Mouse (Mus musculus): ENCODE data around the gene Ddc.

The Ddc gene

DNA sequence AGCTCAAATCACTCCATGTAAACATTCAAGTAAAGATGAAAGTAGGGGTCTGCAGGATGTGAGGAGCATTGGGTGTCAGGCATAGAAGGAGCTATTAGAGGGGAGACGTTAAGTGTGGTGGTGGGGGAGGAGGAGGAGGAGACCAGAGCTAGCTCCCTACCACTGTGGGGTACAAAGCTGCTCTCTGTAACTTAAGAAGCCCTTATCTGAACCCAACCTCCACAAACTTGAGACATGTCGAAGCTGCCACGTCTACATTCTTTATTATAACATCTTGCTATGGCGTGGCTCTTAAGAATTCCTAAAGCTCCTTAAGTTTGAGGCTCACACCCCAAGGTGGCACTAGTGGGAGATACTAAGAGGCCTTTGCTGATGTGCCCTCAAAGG lies 20.1 kb downstream of the Ddc start:
- no peak for DNase-seq (ENCODE audit: low read depth)

DNA sequence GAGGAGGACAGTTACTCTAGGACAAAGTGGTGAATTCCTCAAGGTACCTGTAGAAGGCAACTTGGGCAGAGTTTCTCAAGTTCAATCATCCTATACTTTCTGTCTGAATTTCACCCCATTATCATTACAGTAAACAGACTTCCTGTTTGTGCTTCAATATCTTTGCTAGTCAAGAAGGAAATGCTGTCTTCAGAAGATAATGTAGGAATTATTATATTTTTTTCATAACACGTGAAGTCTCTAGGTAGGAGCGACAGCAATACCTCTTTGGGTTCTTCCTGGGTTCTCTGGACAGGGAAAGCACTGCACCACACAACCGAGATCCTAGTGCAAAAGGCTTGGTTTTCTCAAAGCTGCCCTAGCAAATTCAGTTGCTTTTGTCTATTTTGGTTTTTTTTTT lies 21.6 kb downstream of the Ddc start:
- no peak for DNase-seq (ENCODE audit: low read depth)

DNA sequence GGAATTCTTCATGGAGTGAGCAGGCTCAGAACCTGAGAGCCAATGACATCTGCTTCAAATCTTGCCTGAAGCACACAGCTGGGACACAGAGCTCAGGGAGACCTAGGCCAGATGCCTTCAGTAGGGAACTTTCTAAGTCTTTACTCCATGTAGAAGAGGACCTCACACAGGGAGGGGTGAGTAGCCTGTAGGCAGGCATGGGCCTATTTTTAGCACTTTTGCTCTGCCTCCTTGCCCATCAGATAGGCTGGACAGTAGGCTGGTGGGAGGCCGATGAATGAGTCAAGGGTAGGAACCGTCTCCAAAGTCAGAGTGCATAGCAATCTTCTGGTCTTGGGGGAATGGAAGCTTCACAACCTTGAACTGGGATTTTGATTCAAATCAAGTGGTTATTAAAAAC lies 22.7 kb downstream of the Ddc start:
- DNase-seq (ENCODE audit: low read depth) = peak; percentile 73

DNA sequence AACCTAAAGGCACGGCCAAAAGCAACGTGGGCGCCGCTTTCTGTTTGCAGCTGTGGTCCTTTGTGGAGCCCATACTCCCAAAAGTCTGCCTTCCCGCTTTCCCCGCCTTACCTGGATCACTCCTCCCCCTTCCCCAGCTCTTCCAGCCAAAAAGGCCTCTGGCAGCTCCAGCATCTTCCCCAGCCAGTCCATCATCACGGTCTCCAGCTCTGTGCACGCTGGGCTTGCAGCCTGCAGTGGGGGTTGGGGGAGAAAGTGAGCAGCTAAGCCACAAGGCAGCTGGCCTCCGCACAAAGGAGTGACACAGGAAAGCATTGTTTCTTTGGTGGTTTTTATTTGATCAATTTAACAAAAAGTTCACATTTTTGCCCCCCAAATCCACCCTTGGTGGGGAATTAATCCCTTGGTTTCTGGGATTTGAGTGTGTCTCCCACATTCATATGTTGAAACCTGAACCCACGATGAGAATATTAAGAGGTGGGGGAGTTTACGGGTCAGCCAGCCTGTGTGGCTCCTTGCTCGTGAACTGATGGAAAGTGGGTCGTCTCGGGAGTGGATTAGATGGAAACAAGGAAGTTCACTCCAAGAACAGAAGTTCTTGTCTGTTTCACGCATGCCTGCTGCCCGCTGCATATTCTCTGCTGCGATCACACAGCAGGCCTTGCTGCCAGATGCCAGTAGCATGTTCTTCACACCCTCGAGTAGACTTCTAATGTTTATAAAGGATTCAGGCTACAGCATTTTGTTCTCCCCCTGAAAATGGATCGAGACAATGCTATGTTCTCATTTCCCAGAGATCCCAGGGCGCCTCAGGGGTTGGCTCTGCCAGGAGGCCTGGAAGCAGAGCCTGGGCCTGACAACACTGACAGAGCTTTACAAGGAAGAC lies 24.7 kb downstream of the Ddc start:
- DNase-seq (ENCODE audit: low read depth) = no peak

DNA sequence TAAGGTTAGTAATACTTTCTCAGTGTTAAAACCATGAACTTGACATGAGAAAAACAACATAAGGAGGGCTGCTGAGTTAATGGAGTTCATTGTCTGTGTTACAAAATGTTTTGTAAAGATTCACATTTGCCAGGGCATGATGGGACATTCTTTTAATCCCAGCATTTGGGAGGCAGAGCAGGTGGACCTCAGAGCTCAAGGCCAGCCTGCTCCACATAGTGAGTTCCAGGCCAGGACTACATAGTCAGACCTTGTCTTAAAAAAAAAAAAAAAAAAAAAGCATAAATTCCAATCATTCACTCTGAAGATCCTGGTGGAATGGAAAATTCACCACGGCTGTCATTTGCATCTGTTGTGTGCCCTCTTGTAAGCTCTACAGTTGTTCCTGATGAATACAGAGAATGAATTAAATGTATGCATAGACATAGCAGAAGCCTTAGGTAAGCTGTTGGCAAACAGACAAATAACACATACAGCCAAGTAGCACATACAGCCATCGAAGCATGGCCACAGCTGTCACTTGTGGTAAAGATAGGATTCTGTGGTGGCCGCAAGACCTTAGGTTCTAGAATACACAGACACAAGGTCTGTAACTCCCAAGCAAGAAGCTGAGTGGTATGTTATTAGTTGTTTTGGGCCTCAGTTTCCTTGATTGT lies 25.7 kb downstream of the Ddc start:
- no peak for DNase-seq (ENCODE audit: low read depth)

DNA sequence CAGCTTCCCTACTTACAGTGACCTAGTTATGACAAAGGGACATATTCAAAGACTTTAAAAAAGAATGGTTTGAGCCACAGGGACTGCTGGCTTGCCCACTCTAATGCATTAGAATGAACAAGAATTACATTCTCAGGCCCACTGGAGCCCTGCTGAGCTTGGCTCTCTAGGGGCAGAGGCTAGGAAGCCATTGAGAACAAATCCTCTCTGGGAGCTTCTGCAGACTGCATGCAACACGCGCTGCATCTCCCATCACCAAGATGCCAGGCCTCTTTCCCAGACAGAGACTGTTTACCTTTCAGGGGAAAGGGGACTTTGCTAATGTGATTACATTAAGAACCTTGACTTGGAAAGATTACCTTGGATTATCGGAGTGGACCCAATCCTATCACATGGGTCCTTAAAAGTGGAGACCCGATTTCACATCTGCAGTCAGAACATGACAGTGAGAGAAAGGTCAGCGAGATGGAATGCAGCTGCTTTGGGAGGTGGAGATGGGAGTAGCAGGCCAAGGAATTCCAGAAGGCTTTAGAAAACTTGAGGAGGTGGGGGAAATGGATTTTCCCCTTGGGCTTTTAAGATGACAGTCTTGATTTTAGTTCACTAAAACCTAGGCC lies 26.6 kb downstream of the Ddc start:
- DNase-seq (ENCODE audit: low read depth) = no peak

DNA sequence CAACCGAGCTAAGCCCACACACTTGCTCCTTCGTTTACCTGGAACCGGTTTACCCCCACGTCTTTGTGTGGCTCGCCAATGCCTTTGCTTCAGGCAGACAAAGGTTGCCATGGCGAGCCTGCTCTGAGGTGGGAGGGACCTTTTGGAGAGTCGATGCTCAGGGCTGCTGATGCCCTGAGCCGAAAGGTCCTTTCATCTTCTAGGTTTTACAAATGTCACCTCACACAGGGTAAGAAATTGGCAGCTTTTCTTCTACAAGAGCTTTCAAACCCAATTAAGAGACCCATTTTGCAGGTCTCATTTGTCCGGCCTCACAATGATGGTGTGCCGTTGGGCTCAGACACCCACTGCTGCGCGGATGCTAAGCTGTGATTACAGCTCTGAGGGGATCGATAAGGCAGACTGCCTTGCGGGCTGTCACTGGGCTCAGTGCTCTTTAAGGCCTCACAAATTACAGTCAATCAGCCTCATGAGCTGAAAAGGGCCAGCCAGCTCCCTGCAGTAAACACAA lies 29.9 kb downstream of the Ddc start:
- DNase-seq (ENCODE audit: low read depth) = no peak

DNA sequence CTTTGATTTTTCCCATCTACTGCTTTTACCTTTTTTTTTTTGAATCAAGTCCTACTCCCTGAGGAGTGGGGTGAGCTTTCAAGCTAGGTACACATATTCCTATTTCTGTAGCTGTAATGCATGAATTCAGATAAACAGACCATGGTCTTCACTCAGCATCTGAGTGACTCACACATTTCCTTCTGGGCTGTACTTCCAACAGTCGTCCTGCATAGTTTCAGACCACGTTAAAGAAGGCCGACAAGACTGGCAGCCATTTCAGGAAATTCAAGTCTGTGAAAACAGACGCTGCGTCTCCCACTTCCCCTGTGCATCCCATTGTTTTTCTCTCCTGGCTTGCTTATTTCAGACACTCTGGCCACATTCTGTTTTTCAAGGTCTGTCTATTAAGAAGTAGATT lies 31.2 kb downstream of the Ddc start:
- DNase-seq (ENCODE audit: low read depth) = peak; percentile 62

DNA sequence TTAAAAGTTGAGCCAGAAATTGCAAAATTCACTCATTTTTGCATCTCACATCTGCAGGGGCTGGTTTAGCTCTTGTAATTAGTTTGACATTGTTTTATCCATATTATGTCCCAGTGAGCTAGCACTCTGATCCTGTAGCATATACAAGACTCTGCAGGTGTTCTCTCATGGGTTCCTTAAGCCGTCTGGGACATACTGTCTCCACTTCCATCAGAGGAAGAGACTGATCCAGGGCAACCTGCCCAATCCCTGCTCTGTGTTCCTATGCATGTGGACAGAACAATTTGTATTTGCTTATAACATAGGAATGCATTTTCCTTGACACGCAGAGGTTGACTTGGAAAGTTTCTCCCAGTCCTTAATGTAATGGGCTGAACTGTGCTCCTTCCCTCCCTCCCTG lies 32.8 kb downstream of the Ddc start:
- DNase-seq (ENCODE audit: low read depth) = no peak

DNA sequence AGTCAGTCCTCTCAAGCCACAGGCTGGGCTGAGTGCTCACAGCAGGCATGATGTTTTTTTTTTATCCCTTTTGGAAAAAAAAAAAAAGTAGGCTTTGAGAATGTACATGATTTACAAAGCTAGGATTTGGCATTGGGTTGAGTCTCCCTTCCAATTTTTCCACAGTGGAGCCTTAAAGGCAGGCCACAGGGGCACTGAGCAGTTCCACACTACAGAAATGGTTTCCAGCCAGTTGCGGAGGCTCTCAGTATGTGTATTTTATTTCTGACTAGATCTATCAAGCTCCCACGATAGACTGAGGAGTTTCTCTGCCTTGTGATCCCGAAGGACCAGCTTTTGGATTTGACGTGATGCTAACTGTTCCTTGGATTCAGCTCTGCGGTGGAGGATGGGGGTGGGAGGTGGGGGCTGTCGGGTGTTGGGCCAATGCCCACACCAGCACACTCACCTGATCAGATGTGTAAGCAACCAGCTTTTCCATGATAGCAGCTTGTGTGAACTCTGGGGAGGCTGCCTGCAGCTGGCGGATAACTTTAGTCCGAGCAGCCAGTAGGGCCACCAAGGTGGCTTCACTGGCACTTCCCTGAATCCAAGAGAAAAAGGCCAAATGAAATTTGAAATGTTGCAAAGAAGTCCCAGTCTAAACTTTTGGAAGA lies 33.4 kb downstream of the Ddc start:
- DNase-seq (ENCODE audit: low read depth) = no peak

DNA sequence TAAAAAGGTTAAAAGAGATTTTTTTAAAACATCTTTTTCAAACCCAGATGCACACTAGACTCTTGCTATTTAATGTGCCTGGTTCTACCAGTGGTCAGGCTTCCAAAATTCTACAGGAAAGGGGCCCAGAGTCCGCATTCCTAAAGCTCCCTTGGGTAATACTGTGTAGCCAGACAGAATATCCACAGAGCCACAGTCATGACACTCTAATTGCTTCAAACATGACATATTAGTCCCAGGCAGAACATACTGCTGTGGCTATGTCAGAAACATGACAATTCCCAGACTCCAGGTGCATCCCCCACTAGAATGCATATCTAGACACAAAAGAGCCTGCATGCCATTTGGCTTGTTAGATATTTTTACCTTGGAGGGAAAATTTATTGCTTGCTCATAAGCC lies 35.4 kb downstream of the Ddc start:
- DNase-seq (ENCODE audit: low read depth) = no peak

DNA sequence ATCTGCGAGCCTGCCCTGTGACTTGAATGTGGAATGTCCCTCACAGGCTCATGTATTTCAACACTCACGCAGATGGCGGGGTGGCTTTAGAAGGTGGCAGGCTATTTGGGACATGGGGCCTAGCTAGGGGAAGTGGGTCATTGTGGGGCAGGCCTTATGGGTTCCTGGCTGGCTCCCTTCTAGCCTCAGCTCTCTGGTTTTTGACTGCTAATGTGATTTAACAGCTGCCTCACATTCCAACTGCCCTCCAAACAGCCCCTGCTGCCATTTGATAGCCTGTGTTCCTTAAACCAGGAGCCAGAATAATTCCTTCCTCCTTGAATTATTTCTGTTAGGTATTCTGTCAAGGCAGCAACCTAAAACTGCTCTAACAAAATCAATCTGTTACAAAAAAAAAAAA lies 41.0 kb downstream of the Ddc start:
- no peak for DNase-seq (ENCODE audit: low read depth)

DNA sequence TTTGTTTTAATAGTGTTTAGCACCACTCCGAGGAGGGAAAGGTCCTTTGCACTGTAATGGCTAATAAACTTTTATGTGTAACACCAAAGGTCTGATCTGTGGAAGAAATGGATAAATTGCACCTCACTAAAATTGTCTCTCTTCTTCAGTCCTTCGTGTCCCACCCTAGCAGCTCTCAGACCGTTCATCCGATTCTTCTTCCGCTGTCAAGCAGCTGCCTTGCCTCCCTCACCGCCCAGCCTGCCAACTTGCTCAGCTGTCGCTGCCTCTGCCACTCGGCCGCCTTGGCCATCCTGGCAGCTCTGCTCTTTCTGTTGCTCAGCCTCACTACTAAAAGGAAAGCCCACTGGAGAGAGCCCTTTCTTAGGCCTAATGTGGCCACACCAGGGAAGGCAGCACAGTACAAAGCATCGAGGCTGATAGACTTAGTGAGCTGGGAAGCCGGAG lies 42.2 kb downstream of the Ddc start:
- no peak for DNase-seq (ENCODE audit: low read depth)

DNA sequence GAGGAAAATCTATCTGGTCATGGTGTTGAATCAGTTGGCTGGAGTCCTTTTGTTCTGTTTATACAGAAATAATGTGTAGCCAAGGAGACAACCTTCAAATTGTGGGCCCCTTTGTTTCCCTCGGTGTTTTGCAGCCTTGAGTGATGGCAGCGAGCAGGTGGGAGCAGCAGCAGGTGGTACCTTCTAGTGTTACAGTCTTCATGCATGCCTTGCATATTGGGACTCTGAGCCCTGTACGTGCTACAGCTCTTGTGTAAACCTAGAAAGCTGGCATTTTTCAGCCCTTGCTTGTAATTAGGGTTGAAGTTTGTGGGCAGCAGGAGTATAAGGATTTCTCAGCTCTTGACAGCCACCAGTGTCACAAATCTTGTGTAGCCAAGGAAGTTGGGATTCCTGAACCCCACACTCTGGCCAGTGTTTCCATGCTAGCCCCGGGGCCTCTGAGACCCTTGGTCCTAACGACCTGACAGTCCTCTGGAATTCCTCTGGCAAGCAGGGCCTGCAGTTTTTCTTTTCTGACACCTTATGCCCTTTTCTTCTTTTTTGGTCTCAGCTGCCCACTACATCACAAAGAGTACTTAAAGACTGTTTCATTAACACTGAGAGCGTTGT lies 42.8 kb downstream of the Ddc start:
- no peak for DNase-seq (ENCODE audit: low read depth)

DNA sequence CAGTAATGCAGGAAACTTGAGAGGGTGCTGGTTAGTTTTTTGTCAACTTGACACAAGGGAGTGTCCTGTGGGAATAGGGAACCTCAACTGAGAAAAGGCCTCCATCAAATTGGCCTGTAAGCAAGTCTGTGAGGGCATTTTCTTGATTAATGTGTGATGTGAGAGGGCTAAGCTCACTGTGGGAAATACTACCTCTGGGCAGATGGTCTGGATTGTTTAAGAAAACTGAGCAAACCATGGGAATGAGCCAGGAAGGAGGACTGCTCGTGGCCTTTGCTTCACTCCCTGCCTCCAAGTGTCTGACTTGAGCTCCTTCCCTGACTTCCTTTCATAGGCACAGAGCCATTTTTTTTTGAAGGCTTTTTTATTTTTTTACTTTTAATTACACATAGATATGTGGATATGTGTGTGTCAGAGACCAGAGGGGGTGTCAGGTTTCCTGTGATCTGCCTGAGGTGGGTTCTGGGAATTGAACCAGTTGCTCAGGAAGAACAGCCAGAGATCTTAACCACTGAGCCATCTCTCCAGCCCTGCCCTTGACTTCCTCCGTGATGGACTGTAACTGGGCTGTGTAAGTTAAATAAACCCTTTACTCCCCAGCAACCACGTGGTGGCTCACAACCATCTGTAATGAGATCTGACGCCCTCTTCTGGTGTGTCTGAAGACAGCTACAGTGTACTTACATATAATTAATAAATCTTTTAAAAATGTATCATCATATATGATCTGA lies 44.0 kb downstream of the Ddc start:
- peak; percentile 60 for DNase-seq (ENCODE audit: low read depth)

DNA sequence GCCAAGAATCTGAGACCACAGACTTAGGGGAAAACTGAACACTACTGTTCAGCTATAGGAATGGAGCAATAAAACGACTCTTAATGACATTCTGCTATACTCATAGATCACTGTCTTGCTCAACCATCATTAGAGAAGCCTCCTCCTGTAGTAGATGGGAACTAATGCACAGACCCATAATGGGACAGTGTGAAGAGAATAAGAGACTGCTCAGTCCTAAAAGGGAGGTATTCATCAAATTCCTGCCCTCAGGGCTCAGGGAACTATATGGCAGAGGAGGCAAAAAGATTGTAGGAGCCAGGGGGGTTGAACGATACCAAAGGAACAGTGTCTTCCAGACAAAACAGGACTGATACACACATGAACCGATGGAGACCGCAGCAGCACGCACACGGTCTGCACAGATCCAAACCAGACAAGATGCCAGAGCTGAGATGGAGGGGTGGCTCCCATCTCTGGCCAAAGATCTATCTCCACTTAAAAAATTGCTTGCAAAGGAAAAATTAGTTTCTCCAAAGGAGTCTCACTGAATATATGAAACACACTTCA lies 45.9 kb downstream of the Ddc start:
- DNase-seq (ENCODE audit: low read depth) = no peak

DNA sequence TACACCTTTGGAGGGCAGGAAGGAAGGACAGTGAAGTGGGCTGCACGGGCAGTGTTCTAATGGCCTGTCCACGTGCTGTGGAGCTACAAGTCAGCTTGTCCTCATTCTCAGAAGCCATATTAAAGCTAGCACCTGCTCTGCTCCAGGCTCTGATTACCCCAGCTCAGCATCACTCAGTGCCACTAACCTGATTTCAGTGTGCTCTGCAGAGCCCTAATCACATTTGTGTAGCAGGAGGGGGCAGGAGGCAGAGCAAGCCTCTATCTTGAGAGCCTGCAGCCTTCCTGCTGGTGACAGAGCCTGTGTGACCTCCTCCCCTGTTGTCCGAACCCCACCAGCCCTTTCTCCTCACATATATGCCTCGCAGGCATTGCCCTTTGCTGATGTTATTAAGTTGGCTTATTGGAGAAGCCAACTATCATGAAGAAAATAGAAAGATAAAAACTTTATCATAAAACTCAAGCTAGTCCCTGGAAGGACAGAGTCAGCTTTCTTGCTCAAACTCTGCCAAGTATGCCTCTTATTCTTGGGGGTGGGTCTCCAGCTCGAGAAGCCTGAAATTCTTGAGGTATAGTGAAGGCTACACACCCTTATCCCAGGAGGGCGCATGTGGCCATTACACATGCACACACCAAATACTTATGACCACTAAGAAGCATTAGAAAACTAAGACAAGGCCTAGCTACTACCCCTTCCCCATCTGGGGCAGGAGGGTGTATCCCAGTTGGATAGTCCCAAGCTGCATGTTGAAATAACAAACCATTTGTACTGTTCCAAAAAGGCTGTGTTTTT lies 47.3 kb downstream of the Ddc start:
- DNase-seq (ENCODE audit: low read depth) = no peak

DNA sequence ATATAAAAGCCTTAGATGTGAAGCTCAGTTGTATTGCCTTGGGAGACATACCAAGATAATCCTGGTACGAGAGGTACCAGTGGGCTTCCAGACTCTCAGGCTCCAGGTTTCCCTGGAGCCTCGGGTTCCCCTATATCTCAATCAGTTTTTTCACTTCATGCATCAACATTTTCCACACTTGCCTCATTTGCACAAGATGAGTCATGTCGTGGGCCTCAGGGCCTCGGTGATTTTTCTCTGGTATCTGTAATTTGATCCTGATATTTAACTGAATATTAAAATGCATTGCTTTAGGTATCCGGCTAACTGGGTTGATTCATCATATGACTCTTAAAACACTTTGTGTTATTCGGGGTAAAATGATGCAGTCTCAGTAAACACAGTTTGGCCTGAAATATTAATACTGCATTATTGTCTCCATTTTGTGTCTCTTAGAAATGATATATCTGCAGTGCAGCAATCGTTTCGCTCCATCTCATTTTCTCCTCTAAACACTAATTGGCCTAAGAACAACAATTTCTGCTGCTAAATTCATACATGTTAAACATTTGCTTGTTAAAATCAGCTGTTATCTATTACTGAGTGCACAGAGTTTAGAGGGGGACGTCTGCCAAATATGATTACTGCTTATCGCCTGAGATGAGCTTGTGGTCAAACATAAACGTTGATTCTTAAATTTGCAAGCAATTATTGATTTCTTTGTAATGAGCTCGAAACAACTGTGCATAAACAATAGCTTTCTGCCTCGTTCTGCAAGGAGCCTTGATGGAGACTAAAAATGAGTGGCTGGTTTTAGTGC lies 48.2 kb downstream of the Ddc start:
- peak; percentile 79 for DNase-seq (ENCODE audit: low read depth)

DNA sequence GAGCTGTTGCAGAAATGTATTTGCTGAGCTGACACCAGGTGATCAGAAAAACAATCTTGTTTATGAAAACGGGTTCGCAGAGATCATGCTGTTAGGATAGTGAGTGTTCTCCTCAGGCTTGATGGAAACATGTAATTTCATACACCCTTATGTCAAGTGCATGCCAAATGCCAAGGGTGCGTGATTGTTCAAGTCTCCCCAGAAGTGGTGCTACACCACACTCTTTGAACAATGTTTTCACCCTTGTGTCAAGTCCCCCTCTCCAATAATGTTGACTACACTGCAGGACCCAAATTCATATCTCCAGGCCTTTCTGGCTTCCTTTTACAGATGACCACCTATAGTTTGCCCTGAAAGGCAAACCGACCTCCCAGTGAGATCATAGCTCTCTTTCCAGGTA lies 49.5 kb downstream of the Ddc start:
- no peak for DNase-seq (ENCODE audit: low read depth)
